Mouse (Mus musculus): ENCODE data around the gene AI481877. TPM values are rescaled to one million over a fixed set of nuclear protein-coding genes. Genes with fewer than 3 reads are reported as not detected.
A peak's percentile ranks its signal among the peaks of the same experiment; 100 is the strongest.

Gene AI481877
- polyA plus RNA-seq, 1 experiment from 2014 or later: not detected

DNA sequence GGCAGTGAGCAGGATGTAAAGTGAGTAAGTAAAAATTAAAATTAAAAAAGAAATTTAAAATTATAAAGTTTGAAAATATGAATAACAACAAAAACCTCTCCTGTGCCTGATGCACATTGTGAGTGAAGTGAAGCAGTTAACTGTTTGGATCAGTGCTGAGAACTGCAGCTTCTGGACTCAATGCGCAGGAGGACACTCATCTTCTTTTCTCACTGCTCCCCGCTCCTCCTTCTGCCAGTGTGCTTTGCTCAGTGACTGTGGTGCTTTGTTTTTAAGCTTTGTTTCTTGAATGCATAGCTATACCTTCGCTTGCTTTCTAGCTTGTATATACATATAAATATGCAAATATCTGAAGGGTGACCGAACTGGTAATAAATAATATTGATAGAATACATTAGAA lies 30.1 kb downstream of the AI481877 start:
- H3K9me3 ChIP-seq: no peaks in the 10 kb centered on the region
- H3K4me3 ChIP-seq (replicated peaks): no peak overlapping the region
- no peaks in the 10 kb centered on the region for H3K36me3 ChIP-seq (replicated peaks)
- 80% methylated on average over 4 of the region's 4 CpGs for WGBS
- ATAC-seq (ENCODE audit: low FRiP score): no peak
- no peak overlapping the region for H3K9ac ChIP-seq
- H3K4me1 ChIP-seq: no peaks in the 10 kb centered on the region
- no peak overlapping the region for H3K4me2 ChIP-seq
- H3K27me3 ChIP-seq: no peaks in the 10 kb centered on the region
- H3K27ac ChIP-seq: no peak overlapping the region

DNA sequence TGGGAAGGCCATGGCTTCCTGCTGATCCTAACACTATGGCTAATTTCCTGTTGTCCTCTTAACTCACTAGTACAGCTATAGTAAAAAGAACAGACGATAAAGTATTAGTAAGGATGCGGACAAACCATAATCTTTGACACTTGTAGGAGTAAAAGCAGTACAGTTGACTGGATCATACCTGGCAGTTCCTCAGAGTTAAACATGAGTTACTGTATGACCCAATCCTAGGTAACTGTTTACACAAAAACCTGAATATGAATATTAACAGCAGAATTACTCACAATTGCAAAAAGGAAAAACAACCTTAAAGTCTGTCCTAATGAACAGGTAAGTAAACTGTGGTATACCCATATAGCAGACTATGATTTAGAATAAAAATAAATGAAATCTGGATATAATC lies 30.9 kb downstream of the AI481877 start:
- WGBS: 87% methylated on average over 2 of the region's 2 CpGs
- no peaks in the 10 kb centered on the region for H3K9me3 ChIP-seq
- H3K4me3 ChIP-seq (replicated peaks): no peak overlapping the region
- H3K9ac ChIP-seq: no peak overlapping the region
- H3K4me1 ChIP-seq: no peaks in the 10 kb centered on the region
- ATAC-seq (ENCODE audit: low FRiP score): no peak
- no peaks in the 10 kb centered on the region for H3K36me3 ChIP-seq (replicated peaks)
- no peak overlapping the region for H3K4me2 ChIP-seq
- no peaks in the 10 kb centered on the region for H3K27me3 ChIP-seq
- H3K27ac ChIP-seq: no peak overlapping the region

DNA sequence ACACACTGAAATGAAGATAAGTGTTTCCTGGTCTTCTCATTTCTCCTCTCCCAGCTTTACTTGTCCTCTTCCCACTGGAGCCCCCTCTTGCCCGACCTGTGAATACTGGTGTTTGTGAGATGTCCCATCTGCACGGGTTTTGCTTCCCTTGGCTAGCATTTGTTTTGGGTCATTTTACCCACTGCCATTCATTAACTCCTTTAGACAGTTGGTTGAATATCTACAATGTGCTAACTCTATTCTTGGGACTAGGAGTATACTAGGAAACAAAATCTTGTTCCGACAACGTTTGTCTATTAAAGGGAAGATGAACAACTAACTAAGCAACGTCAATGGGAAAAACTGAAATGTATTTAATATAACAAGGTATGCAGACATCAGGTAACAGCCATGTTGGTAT lies 32.1 kb downstream of the AI481877 start:
- Histone ChIP-seq H3K27ac (no peak overlapping the region), H3K36me3 (replicated peaks) (no peaks in the 10 kb centered on the region), H3K9me3 (no peaks in the 10 kb centered on the region), H3K27me3 (no peaks in the 10 kb centered on the region), H3K4me1 (no peaks in the 10 kb centered on the region), H3K4me2 (no peak overlapping the region), H3K9ac (no peak overlapping the region), H3K4me3 (replicated peaks) (no peak overlapping the region)
- ATAC-seq (ENCODE audit: low FRiP score): no peak
- 81% methylated on average over 5 of the region's 5 CpGs for WGBS

DNA sequence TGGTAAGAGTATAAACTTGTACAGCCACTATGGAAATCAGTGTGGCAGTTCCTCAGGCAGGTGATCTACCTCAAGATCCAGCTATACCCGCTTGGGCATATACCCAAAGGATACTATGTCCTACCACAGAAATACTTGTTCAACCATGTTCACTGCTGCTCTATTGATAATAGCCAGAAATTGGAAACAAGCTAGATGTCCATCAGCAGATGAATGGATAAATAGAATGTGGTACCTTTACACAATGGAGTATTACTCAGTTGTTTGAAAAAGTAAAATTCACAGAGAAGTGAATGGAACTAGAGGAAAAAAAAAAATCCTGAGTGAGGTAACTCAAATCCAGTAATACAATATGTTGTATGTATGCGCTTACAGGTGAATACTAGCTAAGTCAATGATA lies 34.6 kb downstream of the AI481877 start:
- H3K27ac ChIP-seq: no peak overlapping the region
- no peak overlapping the region for H3K4me3 ChIP-seq (replicated peaks)
- H3K36me3 ChIP-seq (replicated peaks): no peaks in the 10 kb centered on the region
- H3K27me3 ChIP-seq: no peaks in the 10 kb centered on the region
- no peaks in the 10 kb centered on the region for H3K4me1 ChIP-seq
- ATAC-seq (ENCODE audit: low FRiP score): no peak
- no peak overlapping the region for H3K4me2 ChIP-seq
- no peaks in the 10 kb centered on the region for H3K9me3 ChIP-seq
- WGBS: 95% methylated on average over 2 of the region's 2 CpGs
- no peak overlapping the region for H3K9ac ChIP-seq

DNA sequence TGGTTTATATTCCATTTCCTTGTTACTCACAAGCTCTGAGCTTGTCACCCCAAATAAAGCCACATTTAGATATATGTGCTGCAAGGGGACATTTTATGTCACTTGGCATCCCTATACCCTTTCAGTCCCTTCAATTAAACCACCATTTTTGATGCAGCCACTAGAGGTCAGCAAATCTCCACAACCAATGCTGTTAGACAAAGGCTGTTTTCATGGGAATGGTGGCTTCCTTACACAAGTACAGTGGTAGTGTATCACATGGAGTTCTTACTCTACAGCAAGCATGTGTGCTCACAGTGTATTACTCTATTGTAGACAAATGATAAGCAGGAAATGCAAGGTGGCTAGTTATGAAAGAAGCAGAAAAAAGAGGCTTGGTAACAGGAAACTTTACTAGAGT lies 42.4 kb downstream of the AI481877 start:
- peak; percentile 80 for ATAC-seq (ENCODE audit: low FRiP score)

DNA sequence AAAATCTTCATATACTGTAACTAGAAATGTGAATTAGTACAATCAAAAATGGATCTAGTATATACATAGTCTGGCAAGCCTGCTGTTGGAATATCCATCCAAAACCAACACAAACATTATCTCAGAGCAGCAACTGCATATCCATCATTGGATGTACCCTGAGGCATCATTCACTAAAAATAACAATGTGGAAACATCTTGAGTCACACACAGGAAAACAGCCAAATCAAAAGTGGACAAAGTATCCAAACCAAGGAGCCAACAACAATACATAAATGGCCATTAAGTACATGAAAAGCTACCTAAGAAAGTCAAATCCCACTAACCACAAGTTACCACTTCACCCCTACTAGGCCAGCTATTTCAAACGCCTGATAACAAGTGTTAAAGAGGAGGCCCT lies 49.4 kb downstream of the AI481877 start:
- no peak for ATAC-seq (ENCODE audit: low FRiP score)
- Histone ChIP-seq H3K4me2 (no peak overlapping the region), H3K9ac (no peak overlapping the region), H3K36me3 (replicated peaks) (no peaks in the 10 kb centered on the region), H3K4me3 (replicated peaks) (no peak overlapping the region), H3K9me3 (no peaks in the 10 kb centered on the region), H3K27ac (no peak overlapping the region), H3K27me3 (no peaks in the 10 kb centered on the region), H3K4me1 (no peaks in the 10 kb centered on the region)
- WGBS: 59% methylated on average over 1 of the region's 1 CpGs

More for the DNA sequence above, 42.4 kb downstream of the AI481877 start:
- no peaks in the 10 kb centered on the region for H3K4me1 ChIP-seq
- H3K4me2 ChIP-seq: no peak overlapping the region
- H3K4me3 ChIP-seq (replicated peaks): no peak overlapping the region
- no peak overlapping the region for H3K27ac ChIP-seq
- no peaks in the 10 kb centered on the region for H3K27me3 ChIP-seq
- H3K9ac ChIP-seq: no peak overlapping the region
- H3K36me3 ChIP-seq (replicated peaks): no peaks in the 10 kb centered on the region
- no peaks in the 10 kb centered on the region for H3K9me3 ChIP-seq

DNA sequence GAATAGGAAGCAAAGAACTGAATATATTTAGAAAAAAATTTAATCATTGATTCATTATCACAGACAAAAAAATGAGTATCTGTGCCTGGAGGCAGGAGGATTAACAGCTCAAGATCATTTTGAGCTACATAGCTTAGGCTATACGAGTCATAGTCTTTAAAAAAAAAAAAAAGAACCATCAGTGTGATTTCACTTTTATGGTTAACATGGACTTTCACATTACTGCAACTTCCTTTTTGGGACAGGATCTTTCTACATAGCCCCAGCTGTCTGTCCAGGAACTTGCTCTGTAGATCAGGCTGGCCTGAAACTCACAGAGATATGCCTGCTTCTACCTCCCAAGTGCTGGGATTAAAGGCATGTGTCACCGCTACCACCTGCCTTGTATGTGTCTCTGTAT lies 55.4 kb downstream of the AI481877 start:
- 87% methylated on average over 2 of the region's 2 CpGs for WGBS
- Histone ChIP-seq H3K4me3 (replicated peaks) (no peak overlapping the region), H3K27ac (no peak overlapping the region), H3K9me3 (no peaks in the 10 kb centered on the region), H3K27me3 (no peaks in the 10 kb centered on the region), H3K9ac (no peak overlapping the region), H3K4me2 (no peak overlapping the region), H3K4me1 (no peaks in the 10 kb centered on the region), H3K36me3 (replicated peaks) (no peaks in the 10 kb centered on the region)
- no peak for ATAC-seq (ENCODE audit: low FRiP score)

DNA sequence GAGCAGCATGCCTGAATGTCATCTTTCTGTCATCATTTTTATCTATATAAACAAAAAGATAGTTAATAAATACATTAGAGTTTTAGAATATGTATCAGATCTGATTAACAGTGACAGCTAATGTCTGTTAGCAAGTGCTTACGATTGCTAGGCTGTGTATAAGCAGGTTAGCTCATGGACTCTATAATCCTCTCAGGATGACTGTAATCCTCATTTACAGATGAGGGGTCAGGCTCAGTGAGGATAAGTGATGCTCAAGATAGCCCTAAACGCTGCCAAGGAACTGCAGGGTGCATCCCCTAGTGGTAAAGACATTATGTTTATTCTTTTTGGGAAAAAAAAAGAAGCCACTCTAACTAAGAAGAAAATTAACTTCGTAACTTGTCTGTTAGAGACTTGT lies 69.5 kb downstream of the AI481877 start:
- ATAC-seq (ENCODE audit: low FRiP score): no peak
- no peak overlapping the region for H3K27ac ChIP-seq
- H3K4me1 ChIP-seq: no peaks in the 10 kb centered on the region
- H3K4me2 ChIP-seq: no peak overlapping the region
- H3K27me3 ChIP-seq: no peaks in the 10 kb centered on the region
- 49% methylated on average over 3 of the region's 3 CpGs for WGBS
- no peaks in the 10 kb centered on the region for H3K36me3 ChIP-seq (replicated peaks)
- no peaks in the 10 kb centered on the region for H3K9me3 ChIP-seq
- no peak overlapping the region for H3K4me3 ChIP-seq (replicated peaks)
- no peak overlapping the region for H3K9ac ChIP-seq

DNA sequence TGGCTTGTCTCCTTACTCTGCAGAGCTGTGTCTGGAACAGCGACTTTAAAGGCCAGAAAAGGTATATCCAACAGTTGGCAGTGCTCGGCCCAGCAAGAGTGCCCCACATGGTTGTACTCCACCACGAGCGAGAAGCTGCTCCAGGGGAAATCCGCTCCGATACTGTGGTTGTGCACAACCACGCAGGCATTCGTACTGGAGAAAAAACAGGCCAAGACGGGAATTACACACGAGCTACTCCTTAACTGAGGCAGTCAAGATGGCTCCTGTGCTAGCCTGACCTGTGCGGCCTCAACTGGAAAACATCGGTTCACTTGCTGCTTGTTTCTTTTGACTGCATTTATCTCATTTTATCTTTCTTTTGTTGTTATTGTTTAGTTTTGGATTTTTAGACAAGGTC lies 76.3 kb downstream of the AI481877 start:
- no peak for ATAC-seq (ENCODE audit: low FRiP score)
- 77% methylated on average over 12 of the region's 12 CpGs for WGBS
- no peaks in the 10 kb centered on the region for H3K27me3 ChIP-seq
- no peak overlapping the region for H3K4me3 ChIP-seq (replicated peaks)
- H3K27ac ChIP-seq: no peak overlapping the region
- no peaks in the 10 kb centered on the region for H3K36me3 ChIP-seq (replicated peaks)
- no peak overlapping the region for H3K9ac ChIP-seq
- no peaks in the 10 kb centered on the region for H3K9me3 ChIP-seq
- no peak overlapping the region for H3K4me2 ChIP-seq
- no peaks in the 10 kb centered on the region for H3K4me1 ChIP-seq

DNA sequence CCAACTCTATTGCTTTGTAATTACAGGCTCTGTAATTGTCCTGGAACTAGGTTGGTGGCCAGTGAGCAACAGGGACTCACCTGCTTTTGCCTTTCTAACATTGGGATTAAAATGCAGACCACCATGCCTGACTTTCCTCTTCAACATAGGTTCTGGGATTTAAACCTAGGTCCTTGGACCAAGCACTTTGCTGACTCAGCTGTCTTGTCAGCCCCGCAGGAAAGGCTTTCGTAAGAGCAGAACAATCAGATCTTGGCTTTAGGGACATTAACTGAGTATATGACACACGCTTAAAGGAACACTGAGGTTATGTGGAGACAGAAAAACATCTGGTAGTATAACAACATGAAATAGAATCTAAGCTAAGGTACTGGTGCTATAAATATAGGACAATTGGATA lies 80.9 kb downstream of the AI481877 start:
- Histone ChIP-seq H3K36me3 (replicated peaks) (no peaks in the 10 kb centered on the region), H3K9me3 (no peaks in the 10 kb centered on the region), H3K4me1 (no peaks in the 10 kb centered on the region), H3K27me3 (no peaks in the 10 kb centered on the region), H3K4me3 (replicated peaks) (no peak overlapping the region), H3K9ac (no peak overlapping the region), H3K4me2 (no peak overlapping the region), H3K27ac (no peak overlapping the region)
- ATAC-seq (ENCODE audit: low FRiP score): no peak
- 89% methylated on average over 3 of the region's 3 CpGs for WGBS

DNA sequence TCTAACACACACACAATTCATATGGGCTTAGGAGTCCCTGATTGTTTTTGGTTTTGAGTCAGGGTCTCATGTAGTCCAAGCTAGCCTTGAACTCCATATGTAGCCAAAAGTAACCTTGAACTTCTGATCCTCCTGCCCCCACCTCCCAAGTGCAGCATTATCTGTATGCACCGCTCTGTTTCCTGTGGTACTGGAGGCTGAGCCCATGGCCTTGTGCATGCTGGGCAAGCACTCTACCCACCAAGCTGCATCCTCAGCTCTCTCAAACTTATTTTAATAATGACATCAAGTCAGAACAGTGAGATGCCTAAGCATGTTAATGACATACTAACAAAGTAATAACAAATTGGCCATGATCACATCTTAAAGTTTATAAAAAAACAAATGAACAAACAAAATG lies 87.7 kb downstream of the AI481877 start:
- WGBS: 89% methylated on average over 1 of the region's 1 CpGs
- no peaks in the 10 kb centered on the region for H3K9me3 ChIP-seq
- no peak overlapping the region for H3K4me3 ChIP-seq (replicated peaks)
- H3K9ac ChIP-seq: no peak overlapping the region
- H3K27ac ChIP-seq: no peak overlapping the region
- no peak for ATAC-seq (ENCODE audit: low FRiP score)
- H3K27me3 ChIP-seq: no peaks in the 10 kb centered on the region
- 0 out of 2 replicates have a peak, but pooled peaks cover 6% of the 10 kb centered on the region for H3K4me1 ChIP-seq
- H3K4me2 ChIP-seq: no peak overlapping the region
- H3K36me3 ChIP-seq (replicated peaks): no peaks in the 10 kb centered on the region

DNA sequence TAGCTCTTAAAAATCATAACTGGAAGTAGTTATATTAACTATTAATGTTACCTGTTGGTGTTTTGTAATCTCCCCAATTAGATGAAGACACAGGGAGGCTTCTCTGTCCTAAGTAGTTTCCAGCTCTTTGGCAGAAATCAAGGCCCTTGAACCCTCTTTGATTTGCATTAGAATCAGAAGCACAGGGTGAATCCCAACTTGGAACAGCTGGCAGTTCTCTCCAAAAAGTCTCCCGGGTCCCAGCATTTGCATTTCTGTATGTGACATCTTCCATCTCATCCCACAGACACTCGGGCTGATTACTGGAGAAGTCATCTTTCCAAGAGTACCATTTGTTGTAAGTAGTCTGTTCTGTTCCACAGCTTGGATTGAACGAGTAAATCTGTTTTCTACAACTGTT lies 91.6 kb downstream of the AI481877 start:
- Histone ChIP-seq H3K9ac (no peak overlapping the region), H3K4me2 (no peak overlapping the region), H3K9me3 (no peaks in the 10 kb centered on the region), H3K27ac (no peak overlapping the region), H3K4me1 (0 out of 2 replicates have a peak, but pooled peaks cover 6% of the 10 kb centered on the region), H3K27me3 (no peaks in the 10 kb centered on the region), H3K4me3 (replicated peaks) (no peak overlapping the region), H3K36me3 (replicated peaks) (no peaks in the 10 kb centered on the region)
- 27% methylated on average over 3 of the region's 3 CpGs for WGBS
- no peak for ATAC-seq (ENCODE audit: low FRiP score)

DNA sequence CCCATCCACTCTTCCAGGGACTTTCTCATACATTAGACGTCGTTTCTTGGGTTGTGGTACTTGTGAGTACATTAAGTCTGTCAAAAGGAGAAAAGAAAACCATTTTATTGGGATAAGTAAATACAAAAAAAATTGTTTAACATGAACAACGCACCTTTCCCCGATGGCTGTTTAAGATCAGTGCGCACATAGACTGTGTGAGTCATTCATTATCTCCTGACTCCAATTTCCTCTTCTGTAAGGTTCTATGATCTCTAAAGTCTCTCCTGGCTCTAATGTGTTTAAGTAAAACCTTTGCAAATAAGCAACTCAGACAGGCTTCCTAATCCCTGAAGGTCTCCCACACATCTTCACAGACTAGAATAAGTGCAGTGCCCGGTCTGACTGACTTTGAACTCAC lies 94.9 kb downstream of the AI481877 start:
- Histone ChIP-seq H3K9ac (no peak overlapping the region), H3K27me3 (no peaks in the 10 kb centered on the region), H3K9me3 (no peaks in the 10 kb centered on the region), H3K4me3 (replicated peaks) (no peak overlapping the region), H3K4me2 (no peak overlapping the region), H3K27ac (no peak overlapping the region), H3K4me1 (0 out of 2 replicates have a peak, but pooled peaks cover 6% of the 10 kb centered on the region), H3K36me3 (replicated peaks) (no peaks in the 10 kb centered on the region)
- ATAC-seq (ENCODE audit: low FRiP score): no peak
- 93% methylated on average over 6 of the region's 6 CpGs for WGBS

DNA sequence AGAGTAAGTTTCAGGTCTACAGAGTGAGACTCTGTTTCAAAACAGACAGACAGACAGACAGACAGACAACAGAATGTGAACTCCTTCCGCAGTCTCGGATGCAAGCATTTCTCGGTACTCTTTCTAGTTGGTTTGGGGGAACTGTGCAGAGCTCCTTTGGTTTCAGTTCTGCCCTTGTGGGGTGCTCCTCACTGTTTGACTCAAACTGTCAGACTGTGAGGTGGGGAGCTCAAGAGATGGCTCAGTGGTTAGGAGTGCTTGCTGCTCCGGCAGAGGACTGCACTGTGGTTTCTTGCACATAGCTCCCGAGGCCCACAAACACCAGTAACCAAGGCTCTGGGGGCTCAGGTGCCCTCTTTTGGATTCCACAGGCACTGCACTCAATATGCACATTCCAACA lies 95.7 kb downstream of the AI481877 start:
- 97% methylated on average over 5 of the region's 5 CpGs for WGBS
- 0 out of 2 replicates have a peak, but pooled peaks cover 6% of the 10 kb centered on the region for H3K4me1 ChIP-seq
- H3K4me3 ChIP-seq (replicated peaks): no peak overlapping the region
- H3K27me3 ChIP-seq: no peaks in the 10 kb centered on the region
- no peaks in the 10 kb centered on the region for H3K9me3 ChIP-seq
- no peak for ATAC-seq (ENCODE audit: low FRiP score)
- H3K27ac ChIP-seq: no peak overlapping the region
- no peaks in the 10 kb centered on the region for H3K36me3 ChIP-seq (replicated peaks)
- no peak overlapping the region for H3K4me2 ChIP-seq
- H3K9ac ChIP-seq: no peak overlapping the region

Measured in forebrain, embryonic 12.5 days (tissue).